Comparison of ENCODE assay signal across 8 mouse cellular contexts in genomic region chr11:69322693-69323471, GRCm38 (mm10). TPM values are rescaled to one million over a fixed set of nuclear protein-coding genes. Genes with fewer than 3 reads are reported as not detected.
A peak's percentile ranks its signal among the peaks of the same experiment; 100 is the strongest.
DNase-seq lines count a peak whose midpoint lies in the region; ATAC-seq lines count a peak whose summit lies in the region.

No protein-coding gene starts in this region.

- WGBS in kidney, embryonic 14.5 days, result 18% methylated on average over 18 of the region's 18 CpGs
- 13% methylated on average over 18 of the region's 18 CpGs for WGBS in forebrain, embryonic 15.5 days
- WGBS in liver, embryonic 15.5 days (ENCODE audit: insufficient replicate concordance), result 28% methylated on average over 18 of the region's 18 CpGs

- H3K9me3 ChIP-seq in kidney, embryonic 14.5 days (ENCODE audit: control insufficient read depth, low read length), result no peaks in the 10 kb centered on the region
- H3K9me3 ChIP-seq in forebrain, embryonic 15.5 days, result no peaks in the 10 kb centered on the region
- no peaks in the 10 kb centered on the region for H3K9me3 ChIP-seq in liver, embryonic 15.5 days (replicated peaks)

- peaks cover 29% of the 10 kb centered on the region for H3K36me3 ChIP-seq in kidney, embryonic 14.5 days (ENCODE audit: control insufficient read depth, insufficient read depth, low read length)
- H3K36me3 ChIP-seq in forebrain, embryonic 15.5 days, result peaks cover 11% of the 10 kb centered on the region
- peaks cover 26% of the 10 kb centered on the region for H3K36me3 ChIP-seq in liver, embryonic 15.5 days (replicated peaks)

- peak overlapping the region; percentile 71 for H3K4me2 ChIP-seq in kidney, embryonic 14.5 days (replicated peaks; ENCODE audit: low read depth, low read length)
- H3K4me2 ChIP-seq in forebrain, embryonic 15.5 days (replicated peaks), result peak overlapping the region; percentile 67
- peak overlapping the region; percentile 92 for H3K4me2 ChIP-seq in liver, embryonic 15.5 days

- H3K27ac ChIP-seq in kidney, embryonic 14.5 days (ENCODE audit: low read depth, low read length), result peak overlapping the region; percentile 6
- H3K27ac ChIP-seq in forebrain, embryonic 15.5 days (replicated peaks), result peak overlapping the region; percentile 86
- H3K27ac ChIP-seq in liver, embryonic 15.5 days (replicated peaks), result peak overlapping the region; percentile 85

- peak overlapping the region; percentile 59 for H3K4me3 ChIP-seq in kidney, embryonic 14.5 days (ENCODE audit: low read length)
- peak overlapping the region; percentile 59 for H3K4me3 ChIP-seq in forebrain, embryonic 15.5 days
- peak overlapping the region; percentile 80 for H3K4me3 ChIP-seq in liver, embryonic 15.5 days (replicated peaks)

- peaks cover 14% of the 10 kb centered on the region; the same call in 1 of the 2 replicates for H3K27me3 ChIP-seq in kidney, embryonic 14.5 days (ENCODE audit: control insufficient read depth, insufficient read depth, low read length)
- H3K27me3 ChIP-seq in forebrain, embryonic 15.5 days, result peaks cover 6% of the 10 kb centered on the region; the same call in 1 of the 2 replicates
- H3K27me3 ChIP-seq in liver, embryonic 15.5 days, result peaks cover 18% of the 10 kb centered on the region

- peaks cover 22% of the 10 kb centered on the region for H3K4me1 ChIP-seq in kidney, embryonic 14.5 days (ENCODE audit: control insufficient read depth, insufficient read depth, low read length)
- H3K4me1 ChIP-seq in forebrain, embryonic 15.5 days, result peaks cover 49% of the 10 kb centered on the region
- peaks cover 50% of the 10 kb centered on the region for H3K4me1 ChIP-seq in liver, embryonic 15.5 days (replicated peaks)

- peak overlapping the region; percentile 59 for H3K9ac ChIP-seq in kidney, embryonic 14.5 days (ENCODE audit: low read depth, low read length)
- peak overlapping the region; percentile 72 for H3K9ac ChIP-seq in forebrain, embryonic 15.5 days (replicated peaks)
- peak overlapping the region; percentile 88 for H3K9ac ChIP-seq in liver, embryonic 15.5 days

- DNase-seq in kidney, adult 11 months, result no peak
- peak; percentile 16 for DNase-seq in MN1 (ENCODE audit: low spot score)
- peak; percentile 51 for DNase-seq in thymus, postnatal 4 days
- DNase-seq in right cerebral cortex, postnatal 25 days, result no peak
- DNase-seq in left cerebral cortex, adult 8-10 months (ENCODE audit: low spot score in 2 of 2), result no peak

- ATAC-seq in kidney, embryonic 14.5 days (ENCODE audit: low FRiP score, low TSS enrichment), result no peak
- ATAC-seq in forebrain, embryonic 15.5 days (replicated peaks), result no peak
- ATAC-seq in liver, embryonic 15.5 days (ENCODE audit: insufficient read depth), result no peak

RNA-seq across cellular contexts. Expression of gene Cntrob, which starts 0.7 kb away (rescaled TPM):
- 18.4 and 20.1 TPM in 2 replicates for polyA plus RNA-seq in kidney, embryonic 14.5 days (2014; fragmentation: Nextera tagmentation; extraction: Ambion mirVana)
- 32.0 and 32.4 TPM in 2 replicates for polyA plus RNA-seq in forebrain, embryonic 15.5 days (2015; fragmentation: Nextera tagmentation; extraction: Ambion mirVana)
- polyA plus RNA-seq in liver, embryonic 15.5 days (2015; fragmentation: Nextera tagmentation; extraction: Ambion mirVana), result 7.0 and 8.3 TPM in 2 replicates
- 10 to 100 TPM; 14.9 to 19.9 (median 17.4) TPM for total RNA-seq in left cerebral cortex, adult 8-10 months (2022)

RNA-seq across cellular contexts. Expression of gene Trappc1, which starts 0.9 kb away (rescaled TPM):
- polyA plus RNA-seq in kidney, embryonic 14.5 days (2014; fragmentation: Nextera tagmentation; extraction: Ambion mirVana), result 175 and 217 TPM in 2 replicates
- polyA plus RNA-seq in forebrain, embryonic 15.5 days (2015; fragmentation: Nextera tagmentation; extraction: Ambion mirVana), result 166 and 170 TPM in 2 replicates
- 74.8 and 77.7 TPM in 2 replicates for polyA plus RNA-seq in liver, embryonic 15.5 days (2015; fragmentation: Nextera tagmentation; extraction: Ambion mirVana)
- total RNA-seq in left cerebral cortex, adult 8-10 months (2022), result 10 to 100 TPM; 47.7 to 54.7 (median 51.5) TPM

RNA-seq across cellular contexts. Expression of gene Kcnab3, which starts 3.2 kb away (rescaled TPM):
- 1.4 and 3.2 TPM in 2 replicates for polyA plus RNA-seq in kidney, embryonic 14.5 days (2014; fragmentation: Nextera tagmentation; extraction: Ambion mirVana)
- polyA plus RNA-seq in forebrain, embryonic 15.5 days (2015; fragmentation: Nextera tagmentation; extraction: Ambion mirVana), result 5.1 and 6.2 TPM in 2 replicates
- 0.13 and 0.26 TPM in 2 replicates for polyA plus RNA-seq in liver, embryonic 15.5 days (2015; fragmentation: Nextera tagmentation; extraction: Ambion mirVana)
- total RNA-seq in left cerebral cortex, adult 8-10 months (2022), result 10 to 100 TPM; 72.7 to 84.4 (median 78.8) TPM

RNA-seq across cellular contexts. Expression of gene Rnf227, which starts 17.4 kb away (rescaled TPM):
- 16.4 and 17.6 TPM in 2 replicates for polyA plus RNA-seq in kidney, embryonic 14.5 days (2014; fragmentation: Nextera tagmentation; extraction: Ambion mirVana)
- 115 and 127 TPM in 2 replicates for polyA plus RNA-seq in forebrain, embryonic 15.5 days (2015; fragmentation: Nextera tagmentation; extraction: Ambion mirVana)
- polyA plus RNA-seq in liver, embryonic 15.5 days (2015; fragmentation: Nextera tagmentation; extraction: Ambion mirVana), result 0.97 and 1.3 TPM in 2 replicates
- 100 to 1,000 TPM; 160 to 180 (median 169) TPM for total RNA-seq in left cerebral cortex, adult 8-10 months (2022)

RNA-seq across cellular contexts. Expression of gene Chd3, which starts 46.3 kb away (rescaled TPM):
- polyA plus RNA-seq in kidney, embryonic 14.5 days (2014; fragmentation: Nextera tagmentation; extraction: Ambion mirVana), result 56.7 and 59.7 TPM in 2 replicates
- 127 and 138 TPM in 2 replicates for polyA plus RNA-seq in forebrain, embryonic 15.5 days (2015; fragmentation: Nextera tagmentation; extraction: Ambion mirVana)
- 3.4 and 5.8 TPM in 2 replicates for polyA plus RNA-seq in liver, embryonic 15.5 days (2015; fragmentation: Nextera tagmentation; extraction: Ambion mirVana)
- total RNA-seq in left cerebral cortex, adult 8-10 months (2022), result 100 to 1,000 TPM; 370 to 420 (median 387) TPM

Comparison
In these comparisons a context has a peak if more than half of its experiments do, and no peak if none do; other contexts are left out.
1. H3K27ac ChIP-seq: peak in every context shown above with its lines; median percentile 86 in forebrain, embryonic 15.5 days; 85 in liver, embryonic 15.5 days; 6 in kidney, embryonic 14.5 days.
2. DNase-seq: peak in MN1 (single experiment) and thymus, postnatal 4 days (single experiment); none in kidney, adult 11 months (single experiment), right cerebral cortex, postnatal 25 days (single experiment) and left cerebral cortex, adult 8-10 months (0 of 2).
3. Peak in every context shown above with its lines, with median percentiles within 50 percentile points of each other: H3K4me2 ChIP-seq, H3K4me3 ChIP-seq and H3K9ac ChIP-seq.